Mouse (Mus musculus): ENCODE data around the gene Cyp2w1.

The Cyp2w1 gene

DNA sequence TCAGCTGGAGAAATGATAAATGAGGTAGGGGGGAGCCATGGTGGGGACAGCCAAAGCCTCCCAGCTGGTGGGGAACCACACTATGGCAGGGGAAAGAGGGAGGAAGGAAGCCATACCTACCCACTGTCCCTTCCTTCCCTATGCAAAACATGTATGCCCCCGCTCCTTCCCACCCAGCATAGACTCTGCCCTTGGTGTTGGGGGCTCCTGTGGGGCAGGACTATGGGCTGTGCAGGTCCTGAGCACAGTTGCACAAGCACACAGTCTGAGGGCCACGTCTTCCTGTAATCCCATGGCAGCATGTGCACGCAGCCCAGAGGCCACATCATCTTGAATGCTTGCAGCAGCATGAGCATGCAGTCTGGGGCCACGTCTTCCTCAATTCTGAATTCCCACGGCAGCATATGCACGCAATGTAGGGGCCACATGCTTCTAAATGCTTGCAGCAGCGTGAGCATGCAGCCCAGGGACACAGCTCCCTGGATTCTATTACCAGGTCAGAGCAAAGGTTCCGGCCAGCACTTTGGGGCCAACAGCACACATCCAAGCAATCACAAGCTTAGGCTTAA, 51.4 kb downstream of the Cyp2w1 start:
- DNase-seq (ENCODE audit: low spot score in 2 of 2) = no peak

DNA sequence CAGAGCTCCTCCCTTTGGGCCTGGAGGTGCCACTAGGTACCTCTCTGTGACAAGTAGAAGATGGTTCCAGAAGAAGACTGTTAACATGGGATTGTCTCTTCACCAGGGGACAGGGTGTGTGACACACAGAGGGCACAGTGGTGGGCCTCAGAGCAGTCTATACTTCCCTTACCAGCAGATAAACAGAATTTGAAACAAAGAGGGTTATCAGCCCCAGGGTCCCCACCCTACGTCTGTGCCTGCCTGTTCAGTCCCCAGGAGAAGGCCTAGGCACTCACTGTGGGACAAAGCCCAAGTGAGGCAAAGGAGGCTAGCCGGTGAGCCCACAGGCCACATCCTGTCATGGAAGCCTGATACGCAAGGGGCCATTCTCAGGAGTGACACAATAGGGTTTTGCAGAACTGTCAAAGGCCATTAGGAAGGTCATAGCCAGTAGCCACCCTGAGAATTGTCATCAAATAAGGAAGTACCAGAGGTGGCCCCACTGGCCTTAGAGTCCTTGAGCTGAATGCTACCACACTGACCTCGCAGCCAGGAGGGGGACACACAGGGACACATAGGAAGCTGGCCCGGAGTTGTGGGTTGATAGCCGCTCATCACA, 52.5 kb downstream of the Cyp2w1 start, which contains the start of gene C130050O18Rik:
C130050O18Rik (plus strand) TSS at position 480 of the 601 bp plus-strand sequence.
- no peak for DNase-seq (ENCODE audit: low spot score in 2 of 2)

DNA sequence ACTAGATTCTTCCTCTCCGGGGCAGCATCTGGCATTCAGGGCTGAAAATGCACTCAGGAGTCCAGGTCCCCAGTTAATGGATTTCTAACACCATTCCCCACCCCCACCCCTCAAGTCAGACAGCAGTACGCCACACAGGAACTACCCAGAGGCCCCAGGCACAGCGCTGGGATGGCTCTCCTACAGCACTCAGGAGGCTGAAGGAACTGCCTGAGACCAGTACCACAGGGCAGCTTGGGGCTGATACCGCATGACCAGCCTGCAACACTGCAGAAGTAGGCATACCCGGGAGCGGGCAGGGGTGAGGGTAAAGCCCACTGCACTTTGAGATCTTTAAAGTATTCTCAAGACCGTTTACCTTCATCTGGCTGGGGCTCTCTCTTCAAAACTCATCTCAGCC, 53.1 kb downstream of the Cyp2w1 start:
- DNase-seq (ENCODE audit: low spot score in 2 of 2) = no peak

DNA sequence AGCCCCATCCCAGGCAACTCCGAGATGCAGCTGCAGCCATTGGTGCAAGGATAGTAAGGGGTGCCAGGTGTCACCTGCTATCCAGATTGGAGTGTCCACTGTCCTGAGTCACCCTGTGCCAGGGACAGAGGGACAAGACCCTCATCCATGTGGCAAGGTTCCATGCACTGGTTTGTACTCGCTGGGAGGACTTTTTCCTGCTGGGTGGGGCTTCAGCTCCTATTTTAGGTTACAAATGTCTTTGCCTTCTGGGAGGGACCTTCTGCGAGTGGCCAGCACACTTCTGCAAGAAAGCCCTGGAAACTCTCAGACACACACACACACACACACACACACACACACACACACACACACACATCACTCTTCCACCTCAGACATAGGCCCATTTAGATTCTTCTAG, 53.5 kb downstream of the Cyp2w1 start:
- no peak for DNase-seq (ENCODE audit: low spot score in 2 of 2)
